Mouse (Mus musculus): Measurements from ENCODE around the gene Rgs7.

Gene Rgs7

DNA sequence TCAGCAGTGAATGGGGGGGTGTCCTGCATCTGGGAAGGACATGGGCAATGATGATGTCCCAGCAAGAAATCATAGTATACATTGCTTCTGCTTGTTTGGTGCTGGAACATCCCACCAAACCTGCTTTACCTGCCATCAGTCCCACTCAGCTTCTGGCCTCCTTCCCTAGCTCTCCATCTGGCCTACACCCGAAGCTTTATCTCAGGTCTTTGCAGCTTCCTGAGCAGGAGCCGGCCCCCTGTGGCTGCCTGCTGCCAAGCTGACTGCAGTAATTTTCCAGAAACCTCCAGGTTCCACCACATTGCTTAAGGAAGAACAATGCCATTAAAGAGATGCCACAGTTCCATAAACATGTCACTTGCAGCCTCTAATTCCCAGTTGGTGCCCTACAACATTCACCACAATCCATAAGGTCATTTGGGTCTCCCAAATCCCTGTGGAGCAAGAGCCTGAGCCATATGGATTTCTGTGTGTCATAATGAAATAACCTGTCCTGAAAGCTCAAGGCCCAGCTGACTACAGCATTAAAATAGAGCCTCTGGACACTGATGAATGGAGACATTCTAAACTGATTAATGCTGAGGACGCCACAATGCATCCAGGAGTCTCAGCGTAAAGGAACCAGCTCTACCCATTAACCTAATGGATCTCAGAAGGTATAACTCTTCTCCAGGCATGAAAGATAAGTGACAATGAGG, 60.8 kb downstream of the Rgs7 start:
- DNase-seq (ENCODE audit: low spot score in 2 of 2): no peak

DNA sequence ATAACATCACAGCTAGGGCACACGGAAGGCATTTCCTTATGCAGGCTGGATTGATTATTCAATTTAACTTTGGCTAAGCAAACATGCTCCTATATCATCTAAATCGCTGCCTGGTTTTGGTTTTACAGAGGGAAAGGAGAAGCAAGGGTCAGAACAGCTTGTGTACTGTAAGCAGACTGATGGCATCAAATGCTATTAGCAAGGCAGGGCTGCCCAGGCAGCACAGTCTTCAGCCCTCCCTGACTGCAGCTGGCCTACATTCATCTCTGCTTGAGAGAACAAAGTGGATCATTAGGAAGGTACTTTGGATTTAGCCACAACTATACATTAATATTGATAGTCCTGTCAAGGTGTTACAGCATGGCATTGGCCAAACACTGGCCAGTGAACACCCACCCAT, 65.2 kb downstream of the Rgs7 start:
- DNase-seq (ENCODE audit: low spot score in 2 of 2): no peak

DNA sequence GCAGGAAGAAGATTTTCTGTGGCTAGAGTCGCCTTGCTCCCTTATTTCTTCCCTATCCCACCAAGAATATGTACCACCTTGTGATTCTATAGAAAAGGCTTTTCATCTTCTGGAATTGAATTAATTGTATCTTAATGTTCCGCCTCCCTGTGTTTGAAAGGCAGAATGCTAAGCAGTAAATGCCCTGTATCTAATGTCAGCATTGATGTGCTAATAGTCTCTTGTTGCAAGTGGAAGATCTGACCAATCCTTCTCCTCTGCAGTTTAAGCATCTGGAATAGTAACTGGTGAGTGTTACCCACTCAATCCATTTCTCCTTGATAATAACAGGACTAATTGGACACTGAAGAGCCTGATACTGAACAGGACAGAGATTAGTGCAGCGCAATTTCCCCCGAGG, 65.9 kb downstream of the Rgs7 start:
- no peak for DNase-seq (ENCODE audit: low spot score in 2 of 2)

DNA sequence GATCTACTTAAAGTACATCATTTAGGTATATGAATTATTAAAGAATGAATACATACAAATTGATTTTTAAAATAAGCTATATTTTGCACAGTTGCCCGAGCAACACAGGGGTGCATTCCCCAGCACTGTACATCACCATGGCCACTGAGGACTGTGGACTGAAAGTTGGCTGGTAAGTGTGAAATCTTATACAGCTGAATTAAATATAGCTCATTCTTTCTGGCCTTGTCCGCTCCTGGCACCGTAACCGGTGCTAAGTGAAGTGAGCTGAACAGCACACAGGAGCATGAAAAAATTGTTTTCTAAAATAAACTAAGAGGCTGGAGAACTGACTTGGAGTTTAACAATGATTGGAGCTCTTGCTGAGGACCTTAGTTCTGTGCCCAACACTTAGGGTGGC, 71.4 kb downstream of the Rgs7 start:
- DNase-seq (ENCODE audit: low spot score in 2 of 2): no peak

DNA sequence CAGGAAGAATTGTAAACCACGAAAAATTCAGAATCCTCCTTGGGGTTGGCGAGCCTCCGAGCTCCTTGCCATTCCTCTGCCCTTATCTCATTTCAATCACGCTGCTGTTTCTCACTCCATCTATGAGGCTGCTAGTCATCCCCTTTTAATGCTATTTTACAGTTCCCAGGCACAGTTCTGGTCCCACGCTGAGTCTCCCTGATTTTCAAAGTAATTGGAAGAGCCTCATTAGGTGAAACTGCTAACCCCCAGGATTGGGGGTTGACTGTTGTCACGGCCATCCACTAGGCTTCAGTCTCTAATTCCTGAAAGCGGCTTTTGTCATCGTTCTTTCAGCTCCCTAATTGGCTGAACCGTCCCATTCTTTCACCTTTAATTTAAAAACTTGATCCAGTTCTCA, 76.6 kb downstream of the Rgs7 start:
- DNase-seq (ENCODE audit: low spot score in 2 of 2): no peak

DNA sequence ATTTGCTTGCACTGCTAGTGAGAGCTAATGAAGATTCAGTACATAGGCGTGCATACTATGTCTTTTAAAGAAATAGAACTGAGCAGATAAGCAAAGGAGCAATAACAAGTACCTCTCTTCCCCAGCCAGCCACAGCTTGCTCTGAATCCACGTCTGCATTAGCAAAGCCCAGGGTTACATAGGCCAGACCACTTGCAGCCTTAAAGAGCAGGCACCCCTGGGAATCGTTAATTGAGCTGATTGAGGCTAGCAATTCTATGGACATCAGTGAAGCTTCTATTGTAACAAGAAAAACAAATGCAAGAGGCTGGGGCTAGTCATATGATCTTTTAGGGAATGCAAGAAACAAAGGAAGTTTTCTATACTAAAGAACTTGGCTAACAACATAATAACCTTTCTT, 81.9 kb downstream of the Rgs7 start:
- no peak for DNase-seq (ENCODE audit: low spot score in 2 of 2)

DNA sequence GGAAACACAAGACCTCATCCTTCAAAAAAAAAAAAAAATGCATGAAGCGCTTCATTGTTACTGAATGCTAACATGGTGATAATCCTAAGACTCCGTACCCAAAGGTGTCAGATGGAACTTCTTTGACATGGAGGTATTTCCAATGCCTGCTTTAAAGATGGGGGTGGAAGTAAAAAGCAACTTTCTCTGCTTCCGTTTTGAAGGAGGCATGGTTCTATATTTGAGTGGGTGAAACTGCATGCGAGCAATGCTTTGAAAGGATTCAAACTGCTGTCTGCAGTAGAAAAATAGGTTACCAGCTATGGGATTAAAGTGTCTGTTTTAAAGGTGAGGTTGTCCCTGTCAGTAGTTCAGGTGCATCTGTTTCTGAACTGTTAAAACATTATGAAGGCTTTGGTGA, 100.4 kb downstream of the Rgs7 start:
- no peak for DNase-seq (ENCODE audit: low spot score in 2 of 2)

- no peak for DNase-seq (ENCODE audit: low spot score in 2 of 2)
Measured at GRCm38 (mm10) chr1:175389250-175389649, 103.0 kb downstream of the Rgs7 start.

- no peak for DNase-seq (ENCODE audit: low spot score in 2 of 2)
Measured at GRCm38 (mm10) chr1:175385581-175386235, 106.6 kb downstream of the Rgs7 start.

DNA sequence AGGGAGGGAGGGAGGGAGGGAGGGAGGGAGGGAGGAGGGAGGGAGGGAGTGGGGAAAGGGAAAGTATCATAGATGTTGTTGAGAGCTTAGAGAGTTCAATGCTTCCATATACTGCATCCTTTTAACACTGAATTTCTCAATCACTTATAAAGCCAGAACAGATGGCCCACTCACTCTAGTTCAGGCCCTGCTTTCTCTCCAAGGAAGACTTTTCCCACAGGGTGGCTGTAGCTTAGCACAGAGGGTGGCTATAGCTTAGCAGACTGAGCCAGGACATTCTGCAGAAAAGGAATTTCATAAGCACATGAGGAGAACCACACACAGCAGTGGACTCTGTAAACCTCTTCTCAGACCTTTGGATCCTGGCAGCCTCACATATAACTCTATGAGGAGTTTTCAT, 119.7 kb downstream of the Rgs7 start:
- no peak for DNase-seq (ENCODE audit: low spot score in 2 of 2)

DNA sequence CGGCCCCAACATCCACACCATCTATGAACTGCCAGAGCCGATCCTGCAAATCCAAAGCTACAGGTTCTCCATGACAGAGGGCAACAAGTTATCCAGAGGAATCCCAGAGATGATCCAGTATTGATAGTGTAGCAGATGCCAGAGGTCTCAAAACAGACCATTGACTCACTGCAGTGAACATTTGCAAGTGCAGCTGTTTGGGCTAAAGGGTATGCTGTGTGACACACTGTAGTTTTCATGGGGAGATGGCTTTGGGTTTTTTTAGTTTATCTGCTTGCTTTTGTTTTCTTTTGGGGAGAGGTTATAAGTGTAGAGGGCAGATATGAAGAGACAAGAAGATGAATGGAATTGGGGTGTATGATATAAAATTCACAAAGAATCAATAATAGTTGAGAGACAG, 124.2 kb downstream of the Rgs7 start:
- no peak for DNase-seq (ENCODE audit: low spot score in 2 of 2)

DNA sequence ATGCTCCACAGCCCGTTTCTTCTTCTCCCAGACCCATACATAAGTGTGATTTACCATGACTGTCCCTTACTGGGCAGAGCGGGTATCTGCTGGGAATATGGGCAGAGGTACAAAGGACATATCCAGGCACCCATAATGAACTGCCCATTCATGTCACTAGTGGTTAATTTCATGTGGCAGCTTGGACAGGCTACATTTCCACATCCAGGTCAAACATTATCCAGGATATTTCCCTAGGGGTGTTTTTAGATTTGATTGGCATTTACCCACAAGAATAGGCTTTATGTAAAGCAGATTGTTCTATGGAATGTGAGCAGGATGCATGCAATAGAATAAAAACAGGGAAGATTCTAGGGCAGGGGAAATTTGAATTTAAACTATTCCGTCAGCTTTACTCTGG, 128.7 kb downstream of the Rgs7 start:
- no peak for DNase-seq (ENCODE audit: low spot score in 2 of 2)

- DNase-seq (ENCODE audit: low spot score in 2 of 2): no peak
Measured at GRCm38 (mm10) chr1:175359411-175360366, 132.6 kb downstream of the Rgs7 start.

- DNase-seq (ENCODE audit: low spot score in 2 of 2): no peak
Measured at GRCm38 (mm10) chr1:175352921-175353320, 139.4 kb downstream of the Rgs7 start.

- no peak for DNase-seq (ENCODE audit: low spot score in 2 of 2)
Measured at GRCm38 (mm10) chr1:175346162-175346561, 146.1 kb downstream of the Rgs7 start.

- DNase-seq (ENCODE audit: low spot score in 2 of 2): no peak
Measured at GRCm38 (mm10) chr1:175336191-175336590, 156.1 kb downstream of the Rgs7 start.

GRCm38 (mm10) chr1:175333041-175333854, 159.1 kb downstream of the Rgs7 start:
- DNase-seq (ENCODE audit: low spot score in 2 of 2): no peak

- no peak for DNase-seq (ENCODE audit: low spot score in 2 of 2)
Measured at GRCm38 (mm10) chr1:175329934-175330471, 162.3 kb downstream of the Rgs7 start.

- no peak for DNase-seq (ENCODE audit: low spot score in 2 of 2)
Measured at GRCm38 (mm10) chr1:175322781-175323180, 169.5 kb downstream of the Rgs7 start.

DNA sequence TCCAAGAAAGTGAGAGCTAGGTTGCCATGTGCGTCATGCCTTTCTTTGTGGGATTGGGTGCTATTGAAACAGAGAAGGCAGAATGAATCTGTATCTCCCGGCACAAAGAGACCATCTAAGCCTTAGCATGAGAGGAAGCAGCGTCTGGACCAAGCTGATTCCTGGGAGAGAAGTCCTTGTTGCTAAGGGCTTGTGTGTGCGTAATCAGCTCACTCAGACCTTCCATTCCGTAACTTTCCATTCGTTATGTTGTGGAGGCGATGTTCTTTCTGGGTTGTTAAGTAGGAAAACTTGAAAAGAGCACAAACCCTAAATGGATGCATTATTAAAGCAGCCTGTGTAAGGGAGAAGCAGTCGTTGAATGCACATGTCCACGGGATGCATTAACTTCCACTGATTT, 173.1 kb downstream of the Rgs7 start:
- DNase-seq (ENCODE audit: low spot score in 2 of 2): no peak

GRCm38 (mm10) chr1:175317264-175317663, 175.0 kb downstream of the Rgs7 start:
- DNase-seq (ENCODE audit: low spot score in 2 of 2): no peak
